Mouse (Mus musculus): ENCODE measurements at regions not wholly inside any gene's neighbourhood (a gene's known extent, or its start where the extent isn't known, plus 50 kb on each side); places are given as distances from the start of the nearest gene placed in this dataset.

- TF ChIP-seq POLR2A (IDR thresholded peaks at IDR 0.05; ENCODE audit: borderline replicate concordance, insufficient read depth, low read length) (no peak), CTCF (IDR thresholded peaks at IDR 0.05; ENCODE audit: borderline replicate concordance, insufficient read depth, low read depth, low read length) (no peak)
Observed at GRCm38 (mm10) chr16:58100351-58100750, 307.9 kb upstream of the Dcbld2 start.
